Mouse (Mus musculus): ENCODE data around the gene Mtmr12. TPM values are rescaled to one million over a fixed set of nuclear protein-coding genes. Genes with fewer than 3 reads are reported as not detected.

Mtmr12 gene
- total and polyA plus RNA-seq, 2 experiments: 3.4 to 6.5 TPM

GRCm38 (mm10) chr15:12203512-12204318 is 1.1 kb upstream of the Mtmr12 start:
- Histone ChIP-seq H3K4me3 (ENCODE audit: insufficient read depth, low read depth, low read length) (no peak overlapping the region), H3K4me1 (ENCODE audit: control insufficient read depth, insufficient read depth, low read length) (peaks cover 26% of the 10 kb centered on the region), H3K27me3 (ENCODE audit: control insufficient read depth, insufficient read depth, low read length) (no peaks in the 10 kb centered on the region), H3K79me2 (ENCODE audit: control insufficient read depth, insufficient read depth, low read length) (peaks cover 14% of the 10 kb centered on the region), H3K9ac (ENCODE audit: low read depth, low read length) (no peak overlapping the region), H3K36me3 (ENCODE audit: control insufficient read depth, insufficient read depth, low read length) (no peaks in the 10 kb centered on the region), H3K27ac (replicated peaks; ENCODE audit: insufficient read depth, low read depth, low read length) (peak overlapping the region; percentile 21; the same call in 1 of the 2 replicates)
- 28% methylated on average over 10 of the region's 10 CpGs for WGBS
- no peak for DNase-seq (ENCODE audit: extremely low read depth, low read depth, low spot score)
- TF ChIP-seq CTCF (IDR thresholded peaks at IDR 0.05; ENCODE audit: low read depth, low read length): no peak
- TF ChIP-seq POLR2A (IDR thresholded peaks at IDR 0.05; ENCODE audit: extremely low read depth, insufficient read depth, low read length): no peak

GRCm38 (mm10) chr15:12205160-12205901 is 503 bp downstream of the Mtmr12 start:
- no peak for TF ChIP-seq POLR2A (IDR thresholded peaks at IDR 0.05; ENCODE audit: extremely low read depth, insufficient read depth, low read length)
- 1% methylated on average over 67 of the region's 73 CpGs for WGBS
- Histone ChIP-seq H3K27me3 (ENCODE audit: control insufficient read depth, insufficient read depth, low read length) (no peaks in the 10 kb centered on the region), H3K9ac (ENCODE audit: low read depth, low read length) (peak overlapping the region; percentile 99), H3K27ac (replicated peaks; ENCODE audit: insufficient read depth, low read depth, low read length) (peak overlapping the region; percentile 82), H3K36me3 (ENCODE audit: control insufficient read depth, insufficient read depth, low read length) (no peaks in the 10 kb centered on the region), H3K4me1 (ENCODE audit: control insufficient read depth, insufficient read depth, low read length) (peaks cover 26% of the 10 kb centered on the region), H3K4me3 (ENCODE audit: insufficient read depth, low read depth, low read length) (peak overlapping the region; percentile 96), H3K79me2 (ENCODE audit: control insufficient read depth, insufficient read depth, low read length) (peaks cover 28% of the 10 kb centered on the region)
- no peak for DNase-seq (ENCODE audit: extremely low read depth, low read depth, low spot score)

GRCm38 (mm10) chr15:12205902-12206645 is 1.2 kb downstream of the Mtmr12 start:
- DNase-seq (ENCODE audit: extremely low read depth, low read depth, low spot score): peak; percentile 43
- peaks cover 26% of the 10 kb centered on the region for H3K4me1 ChIP-seq (ENCODE audit: control insufficient read depth, insufficient read depth, low read length)
- no peaks in the 10 kb centered on the region for H3K27me3 ChIP-seq (ENCODE audit: control insufficient read depth, insufficient read depth, low read length)
- peak overlapping the region; percentile 96; the same call in 1 of the 2 replicates for H3K4me3 ChIP-seq (ENCODE audit: insufficient read depth, low read depth, low read length)
- H3K9ac ChIP-seq (ENCODE audit: low read depth, low read length): peak overlapping the region; percentile 1; the same call in 1 of the 2 replicates
- TF ChIP-seq POLR2A (IDR thresholded peaks at IDR 0.05; ENCODE audit: extremely low read depth, insufficient read depth, low read length): no peak
- TF ChIP-seq CTCF (IDR thresholded peaks at IDR 0.05; ENCODE audit: low read depth, low read length): no peak
- H3K36me3 ChIP-seq (ENCODE audit: control insufficient read depth, insufficient read depth, low read length): no peaks in the 10 kb centered on the region
- H3K79me2 ChIP-seq (ENCODE audit: control insufficient read depth, insufficient read depth, low read length): peaks cover 31% of the 10 kb centered on the region
- H3K27ac ChIP-seq (replicated peaks; ENCODE audit: insufficient read depth, low read depth, low read length): peak overlapping the region; percentile 30; the same call in 1 of the 2 replicates
- WGBS: 4% methylated on average over 14 of the region's 14 CpGs

GRCm38 (mm10) chr15:12206646-12207222 is 1.9 kb downstream of the Mtmr12 start:
- TF ChIP-seq CTCF (IDR thresholded peaks at IDR 0.05; ENCODE audit: low read depth, low read length) (no peak), POLR2A (IDR thresholded peaks at IDR 0.05; ENCODE audit: extremely low read depth, insufficient read depth, low read length) (no peak)
- peaks cover 36% of the 10 kb centered on the region for H3K79me2 ChIP-seq (ENCODE audit: control insufficient read depth, insufficient read depth, low read length)
- no peak overlapping the region for H3K4me3 ChIP-seq (ENCODE audit: insufficient read depth, low read depth, low read length)
- 17% methylated on average over 7 of the region's 7 CpGs for WGBS
- peaks cover 26% of the 10 kb centered on the region for H3K4me1 ChIP-seq (ENCODE audit: control insufficient read depth, insufficient read depth, low read length)
- no peak overlapping the region for H3K9ac ChIP-seq (ENCODE audit: low read depth, low read length)
- H3K27me3 ChIP-seq (ENCODE audit: control insufficient read depth, insufficient read depth, low read length): no peaks in the 10 kb centered on the region
- H3K36me3 ChIP-seq (ENCODE audit: control insufficient read depth, insufficient read depth, low read length): no peaks in the 10 kb centered on the region
- H3K27ac ChIP-seq (replicated peaks; ENCODE audit: insufficient read depth, low read depth, low read length): peak overlapping the region; percentile 77
- DNase-seq (ENCODE audit: extremely low read depth, low read depth, low spot score): peak; percentile 96

GRCm38 (mm10) chr15:12207556-12208090 is 2.8 kb downstream of the Mtmr12 start:
- 17% methylated on average over 6 of the region's 6 CpGs for WGBS
- peak; percentile 95 for DNase-seq (ENCODE audit: extremely low read depth, low read depth, low spot score)
- peaks cover 26% of the 10 kb centered on the region for H3K4me1 ChIP-seq (ENCODE audit: control insufficient read depth, insufficient read depth, low read length)

More at GRCm38 (mm10) chr15:12207556-12208090, 2.8 kb downstream of the Mtmr12 start:
- no peaks in the 10 kb centered on the region for H3K27me3 ChIP-seq (ENCODE audit: control insufficient read depth, insufficient read depth, low read length)
- no peaks in the 10 kb centered on the region for H3K36me3 ChIP-seq (ENCODE audit: control insufficient read depth, insufficient read depth, low read length)
- no peak for TF ChIP-seq POLR2A (IDR thresholded peaks at IDR 0.05; ENCODE audit: extremely low read depth, insufficient read depth, low read length)
- no peak for TF ChIP-seq CTCF (IDR thresholded peaks at IDR 0.05; ENCODE audit: low read depth, low read length)
- peak overlapping the region; percentile 21; the same call in 1 of the 2 replicates for H3K4me3 ChIP-seq (ENCODE audit: insufficient read depth, low read depth, low read length)
- H3K79me2 ChIP-seq (ENCODE audit: control insufficient read depth, insufficient read depth, low read length): peaks cover 37% of the 10 kb centered on the region
- H3K9ac ChIP-seq (ENCODE audit: low read depth, low read length): peak overlapping the region; percentile 25; the same call in 1 of the 2 replicates
- peak overlapping the region; percentile 77 for H3K27ac ChIP-seq (replicated peaks; ENCODE audit: insufficient read depth, low read depth, low read length)

All from liver, adult 2 months (tissue).